In the genomic region with DNA sequence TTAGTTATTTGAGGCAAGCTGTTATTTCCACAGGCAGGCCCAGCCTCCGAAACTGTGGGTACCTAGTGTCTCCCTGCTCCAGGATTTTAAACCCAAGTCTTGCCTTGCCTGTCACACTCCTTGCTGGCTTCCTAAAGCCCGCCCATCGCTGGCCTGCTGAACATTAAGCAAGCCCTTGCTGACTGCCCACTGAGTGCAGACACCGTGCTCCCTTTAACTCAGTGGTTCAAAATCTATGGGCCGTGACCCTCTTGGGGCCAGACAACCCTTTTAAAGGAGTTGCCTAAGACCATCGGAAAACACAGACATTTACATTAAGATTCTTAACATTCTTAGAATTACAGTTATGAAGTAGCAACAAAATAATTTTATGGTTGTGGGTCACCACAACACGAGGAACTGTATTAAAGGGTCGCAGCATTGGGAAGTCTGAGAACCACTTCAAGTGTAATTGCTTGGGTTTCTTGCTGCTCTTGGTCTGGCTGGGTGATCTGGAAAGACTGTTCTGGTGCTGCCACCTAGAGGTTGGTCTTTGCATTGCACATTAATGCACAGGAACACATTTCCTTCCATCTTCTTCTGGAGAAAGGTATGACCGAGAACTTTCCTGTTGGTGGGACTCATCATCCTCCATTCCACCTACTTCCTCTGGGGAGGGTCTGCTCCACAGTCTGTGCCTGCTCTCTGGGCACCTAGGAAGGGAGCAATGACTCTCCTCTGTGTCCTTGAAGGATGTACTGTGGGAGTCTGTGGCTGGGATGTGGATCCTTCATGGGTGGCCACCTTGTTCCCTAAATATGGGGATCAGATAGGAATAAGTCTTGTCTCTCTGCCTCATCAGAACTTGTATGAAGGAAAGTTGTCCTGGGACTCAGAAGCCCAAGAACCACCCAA, we compare ENCODE assay signal across 8 mouse cellular contexts. TPM values are rescaled to one million over a fixed set of nuclear protein-coding genes. Genes with fewer than 3 reads are reported as not detected.
DNase-seq lines count a peak whose midpoint lies in the region; ATAC-seq and TF ChIP-seq lines count a peak whose summit lies in the region.

No protein-coding gene starts in this region.

- H3K4me2 ChIP-seq in limb, embryonic 14.5 days (replicated peaks; ENCODE audit: low read depth, low read length, severe bottlenecking), result no peak overlapping the region
- no peak overlapping the region for H3K4me2 ChIP-seq in neural tube, embryonic 13.5 days

- no peak overlapping the region for H3K4me3 ChIP-seq in limb, embryonic 14.5 days (replicated peaks; ENCODE audit: low read length)
- H3K4me3 ChIP-seq in neural tube, embryonic 13.5 days, result no peak overlapping the region
- no peak overlapping the region for H3K4me3 ChIP-seq in testis, adult 2 months (ENCODE audit: control insufficient read depth, low read depth, low read length)

- TF ChIP-seq POLR2A in limb, embryonic 14.5 days (IDR thresholded peaks at IDR 0.05; ENCODE audit: borderline replicate concordance, extremely low read depth, insufficient read depth, insufficient read length), result no peak
- no peak for TF ChIP-seq POLR2A in testis, adult 2 months (IDR thresholded peaks at IDR 0.05; ENCODE audit: control insufficient read depth, low read depth, low read length)

- WGBS in limb, embryonic 14.5 days, result 51% methylated on average over 9 of the region's 9 CpGs
- 55% methylated on average over 9 of the region's 9 CpGs for WGBS in neural tube, embryonic 13.5 days

- peak; percentile 67 for DNase-seq in A20 (ENCODE audit: low read depth, low spot score)
- DNase-seq in adrenal gland, adult 18-20 months (ENCODE audit: low spot score in 2 of 2), result peak; percentile 77 to 82
- DNase-seq in embryo, embryonic 10.5 days (ENCODE audit: low spot score), result peak; percentile 87
- DNase-seq in gastrocnemius, postnatal 36 days, result peak; percentile 59 to 71
- peak; percentile 86 for DNase-seq in kidney, adult 9 months
- peak; percentile 79 for DNase-seq in limb, embryonic 14.5 days (ENCODE audit: low spot score)

- no peaks in the 10 kb centered on the region for H3K36me3 ChIP-seq in limb, embryonic 14.5 days (ENCODE audit: control insufficient read depth, insufficient read depth, low read length)
- no peaks in the 10 kb centered on the region for H3K36me3 ChIP-seq in neural tube, embryonic 13.5 days
- H3K36me3 ChIP-seq in testis, adult 2 months (ENCODE audit: control insufficient read depth, insufficient read depth, low read length), result no peaks in the 10 kb centered on the region

- no peaks in the 10 kb centered on the region for H3K4me1 ChIP-seq in limb, embryonic 14.5 days (ENCODE audit: control insufficient read depth, insufficient read depth, low read length)
- H3K4me1 ChIP-seq in neural tube, embryonic 13.5 days (replicated peaks), result no peaks in the 10 kb centered on the region
- no peaks in the 10 kb centered on the region for H3K4me1 ChIP-seq in testis, adult 2 months (ENCODE audit: control insufficient read depth, insufficient read depth, low read length)

- no peaks in the 10 kb centered on the region for H3K27me3 ChIP-seq in limb, embryonic 14.5 days (ENCODE audit: control insufficient read depth, insufficient read depth, low read length)
- H3K27me3 ChIP-seq in neural tube, embryonic 13.5 days, result no peaks in the 10 kb centered on the region
- H3K27me3 ChIP-seq in testis, adult 2 months (ENCODE audit: control insufficient read depth, insufficient read depth, low read length), result no peaks in the 10 kb centered on the region

- H3K9ac ChIP-seq in limb, embryonic 14.5 days (ENCODE audit: low read depth, low read length, severe bottlenecking), result no peak overlapping the region
- H3K9ac ChIP-seq in neural tube, embryonic 13.5 days, result no peak overlapping the region

- no peaks in the 10 kb centered on the region for H3K9me3 ChIP-seq in limb, embryonic 14.5 days (ENCODE audit: control insufficient read depth, low read length)
- no peaks in the 10 kb centered on the region for H3K9me3 ChIP-seq in neural tube, embryonic 13.5 days

- ATAC-seq in limb, embryonic 14.5 days (ENCODE audit: low FRiP score, low read depth), result no peak
- peak; percentile 63 for ATAC-seq in neural tube, embryonic 13.5 days (ENCODE audit: low read depth)

- peak; percentile 46; the same call in 1 of the 2 replicates for TF ChIP-seq CTCF in testis, adult 2 months (IDR thresholded peaks at IDR 0.05; ENCODE audit: control insufficient read depth, insufficient read depth, insufficient replicate concordance, low read depth, low read length)

- intact Hi-C loops in gastrocnemius, postnatal 36 days (cut with DNase I), result loop anchor here (2.0 to 5.0 kb wide), 3 partner anchors 50 to 304 kb away; partner anchors contain the start of gene Adora2a

- no peak overlapping the region for H3K27ac ChIP-seq in limb, embryonic 14.5 days (replicated peaks; ENCODE audit: low read depth, low read length)
- H3K27ac ChIP-seq in neural tube, embryonic 13.5 days (replicated peaks), result no peak overlapping the region
- H3K27ac ChIP-seq in testis, adult 2 months (ENCODE audit: control insufficient read depth, insufficient read depth, low read depth, low read length), result no peak overlapping the region

RNA-seq across cellular contexts. Expression of gene Snrpd3, which starts 31.0 kb away (rescaled TPM):
- 10 to 100 TPM; 86.1 to 87.1 TPM for total RNA-seq in adrenal gland, adult 18-20 months (2021)
- 10 to 100 TPM; 62.0 to 74.5 TPM for total RNA-seq in gastrocnemius, postnatal 36 days (2021)
- 49.3 and 121 TPM in 2 replicates for polyA plus RNA-seq in limb, embryonic 14.5 days (2012; rRNA removed)
- polyA plus RNA-seq in limb, embryonic 14.5 days (2014; fragmentation: Nextera tagmentation; extraction: Ambion mirVana), result 171 and 173 TPM in 2 replicates
- 145 and 151 TPM in 2 replicates for polyA plus RNA-seq in neural tube, embryonic 13.5 days (2015; fragmentation: Nextera tagmentation; extraction: Ambion mirVana)
- polyA plus RNA-seq in testis, adult 2 months (2012; rRNA removed), result 21.9 and 26.4 TPM in 2 replicates

RNA-seq across cellular contexts. Expression of gene Gucd1, which starts 31.4 kb away (rescaled TPM):
- total RNA-seq in adrenal gland, adult 18-20 months (2021), result 10 to 100 TPM; 28.7 to 39.0 TPM
- 10 to 100 TPM; 55.5 to 71.5 TPM for total RNA-seq in gastrocnemius, postnatal 36 days (2021)
- 34.0 and 37.5 TPM in 2 replicates for polyA plus RNA-seq in limb, embryonic 14.5 days (2012; rRNA removed)
- polyA plus RNA-seq in limb, embryonic 14.5 days (2014; fragmentation: Nextera tagmentation; extraction: Ambion mirVana), result 35.1 and 39.2 TPM in 2 replicates
- 18.8 and 19.6 TPM in 2 replicates for polyA plus RNA-seq in neural tube, embryonic 13.5 days (2015; fragmentation: Nextera tagmentation; extraction: Ambion mirVana)
- polyA plus RNA-seq in testis, adult 2 months (2012; rRNA removed), result 14.9 and 15.1 TPM in 2 replicates
